Mouse (Mus musculus): ENCODE measurements around the gene Fcna. TPM values are rescaled to one million over a fixed set of nuclear protein-coding genes. Genes with fewer than 3 reads are reported as not detected.

Gene Fcna
- polyA plus RNA-seq, 1 experiment from 2014 or later = 3.8 TPM

- 85% methylated on average over 8 of the region's 8 CpGs for WGBS
- H3K27me3 ChIP-seq (ENCODE audit: control insufficient read depth, insufficient read depth, low read length) = no peaks in the 10 kb centered on the region
- H3K9ac ChIP-seq (ENCODE audit: low read length) = no peak overlapping the region
- no peak for TF ChIP-seq CTCF (IDR thresholded peaks at IDR 0.05; ENCODE audit: low read depth)
- no peak for TF ChIP-seq EP300 (optimal IDR thresholded peaks at IDR 0.05)
- H3K4me2 ChIP-seq (replicated peaks; ENCODE audit: low read depth) = no peak overlapping the region
- no peaks in the 10 kb centered on the region for H3K4me1 ChIP-seq (replicated peaks; ENCODE audit: control insufficient read depth, insufficient read depth)
- no peak overlapping the region for H3K27ac ChIP-seq (replicated peaks)
- no peaks in the 10 kb centered on the region for H3K9me3 ChIP-seq (ENCODE audit: control insufficient read depth, low read length)
- no peaks in the 10 kb centered on the region for H3K36me3 ChIP-seq (ENCODE audit: control insufficient read depth, insufficient read depth, low read length)
- no peak for DNase-seq (ENCODE audit: low spot score)
- no peak for ATAC-seq (ENCODE audit: low FRiP score, low TSS enrichment)
- no peak overlapping the region for H3K4me3 ChIP-seq (ENCODE audit: low read depth, low read length)
Observed at GRCm38 (mm10) chr2:25660279-25660678, 32.4 kb upstream of the Fcna start.

- no peaks in the 10 kb centered on the region for H3K36me3 ChIP-seq (ENCODE audit: control insufficient read depth, insufficient read depth, low read length)
- TF ChIP-seq EP300 (optimal IDR thresholded peaks at IDR 0.05) (no peak), CTCF (IDR thresholded peaks at IDR 0.05; ENCODE audit: low read depth) (no peak)
- no peaks in the 10 kb centered on the region for H3K27me3 ChIP-seq (ENCODE audit: control insufficient read depth, insufficient read depth, low read length)
- H3K27ac ChIP-seq (replicated peaks) = no peak within 1 kb of the TSS
- no peak within 1 kb of the TSS for H3K4me3 ChIP-seq (ENCODE audit: low read depth, low read length)
- ATAC-seq (ENCODE audit: low FRiP score, low TSS enrichment) (no peak), DNase-seq (ENCODE audit: low spot score) (no peak)
- H3K4me1 ChIP-seq (replicated peaks; ENCODE audit: control insufficient read depth, insufficient read depth) = no peaks in the 10 kb centered on the region
- H3K9me3 ChIP-seq (ENCODE audit: control insufficient read depth, low read length) = no peaks in the 10 kb centered on the region
- H3K9ac ChIP-seq (ENCODE audit: low read length) = no peak within 1 kb of the TSS
- no peak within 1 kb of the TSS for H3K4me2 ChIP-seq (replicated peaks; ENCODE audit: low read depth)
Observed at GRCm38 (mm10) chr2:25657652-25658051, 29.8 kb upstream of the Fcna start, which contains the start of gene Lcn5. Gene Lcn5, plus strand, starts transcription at chr2:25657952.

GRCm38 (mm10) chr2:25657246-25657645 is 29.4 kb upstream of the Fcna start:
- no peak overlapping the region for H3K4me2 ChIP-seq (replicated peaks; ENCODE audit: low read depth)
- no peak for DNase-seq (ENCODE audit: low spot score)
- H3K4me3 ChIP-seq (ENCODE audit: low read depth, low read length) = no peak overlapping the region
- WGBS = 72% methylated on average over 4 of the region's 4 CpGs
- H3K9ac ChIP-seq (ENCODE audit: low read length) = no peak overlapping the region
- H3K36me3 ChIP-seq (ENCODE audit: control insufficient read depth, insufficient read depth, low read length) = no peaks in the 10 kb centered on the region
- H3K9me3 ChIP-seq (ENCODE audit: control insufficient read depth, low read length) = no peaks in the 10 kb centered on the region
- no peaks in the 10 kb centered on the region for H3K27me3 ChIP-seq (ENCODE audit: control insufficient read depth, insufficient read depth, low read length)
- TF ChIP-seq CTCF (IDR thresholded peaks at IDR 0.05; ENCODE audit: low read depth) (no peak), EP300 (optimal IDR thresholded peaks at IDR 0.05) (no peak)
- ATAC-seq (ENCODE audit: low FRiP score, low TSS enrichment) = no peak
- H3K27ac ChIP-seq (replicated peaks) = no peak overlapping the region
- H3K4me1 ChIP-seq (replicated peaks; ENCODE audit: control insufficient read depth, insufficient read depth) = no peaks in the 10 kb centered on the region

- Histone ChIP-seq H3K27ac (replicated peaks) (no peak overlapping the region), H3K4me1 (replicated peaks; ENCODE audit: control insufficient read depth, insufficient read depth) (no peaks in the 10 kb centered on the region), H3K4me2 (replicated peaks; ENCODE audit: low read depth) (no peak overlapping the region), H3K4me3 (ENCODE audit: low read depth, low read length) (no peak overlapping the region), H3K9me3 (ENCODE audit: control insufficient read depth, low read length) (no peaks in the 10 kb centered on the region), H3K36me3 (ENCODE audit: control insufficient read depth, insufficient read depth, low read length) (no peaks in the 10 kb centered on the region), H3K9ac (ENCODE audit: low read length) (no peak overlapping the region), H3K27me3 (ENCODE audit: control insufficient read depth, insufficient read depth, low read length) (no peaks in the 10 kb centered on the region)
- 63% methylated on average over 4 of the region's 4 CpGs for WGBS
- ATAC-seq (ENCODE audit: low FRiP score, low TSS enrichment) = no peak
- TF ChIP-seq EP300 (optimal IDR thresholded peaks at IDR 0.05) (no peak), CTCF (IDR thresholded peaks at IDR 0.05; ENCODE audit: low read depth) (no peak)
- DNase-seq (ENCODE audit: low spot score) = no peak
Observed at GRCm38 (mm10) chr2:25656691-25657090, 28.9 kb upstream of the Fcna start.

- DNase-seq (ENCODE audit: low spot score) (no peak), ATAC-seq (ENCODE audit: low FRiP score, low TSS enrichment) (no peak)
- Histone ChIP-seq H3K27ac (replicated peaks) (no peak overlapping the region), H3K36me3 (ENCODE audit: control insufficient read depth, insufficient read depth, low read length) (no peaks in the 10 kb centered on the region), H3K4me2 (replicated peaks; ENCODE audit: low read depth) (no peak overlapping the region), H3K27me3 (ENCODE audit: control insufficient read depth, insufficient read depth, low read length) (no peaks in the 10 kb centered on the region), H3K9me3 (ENCODE audit: control insufficient read depth, low read length) (no peaks in the 10 kb centered on the region), H3K9ac (ENCODE audit: low read length) (no peak overlapping the region), H3K4me3 (ENCODE audit: low read depth, low read length) (no peak overlapping the region), H3K4me1 (replicated peaks; ENCODE audit: control insufficient read depth, insufficient read depth) (no peaks in the 10 kb centered on the region)
- WGBS = 52% methylated on average over 1 of the region's 1 CpGs
- no peak for TF ChIP-seq EP300 (optimal IDR thresholded peaks at IDR 0.05)
- TF ChIP-seq CTCF (IDR thresholded peaks at IDR 0.05; ENCODE audit: low read depth) = no peak
Observed at GRCm38 (mm10) chr2:25654502-25654901, 26.7 kb upstream of the Fcna start.

GRCm38 (mm10) chr2:25652902-25653301 is 25.1 kb upstream of the Fcna start, which contains the start of gene Lcn8:
Gene Lcn8, plus strand, starts transcription at chr2:25653120.
- no peak for DNase-seq (ENCODE audit: low spot score)
- Histone ChIP-seq H3K4me2 (replicated peaks; ENCODE audit: low read depth) (no peak within 1 kb of the TSS), H3K27ac (replicated peaks) (no peak within 1 kb of the TSS), H3K9ac (ENCODE audit: low read length) (no peak within 1 kb of the TSS), H3K27me3 (ENCODE audit: control insufficient read depth, insufficient read depth, low read length) (no peaks in the 10 kb centered on the region), H3K4me3 (ENCODE audit: low read depth, low read length) (no peak within 1 kb of the TSS), H3K36me3 (ENCODE audit: control insufficient read depth, insufficient read depth, low read length) (no peaks in the 10 kb centered on the region), H3K4me1 (replicated peaks; ENCODE audit: control insufficient read depth, insufficient read depth) (no peaks in the 10 kb centered on the region), H3K9me3 (ENCODE audit: control insufficient read depth, low read length) (no peaks in the 10 kb centered on the region)
- ATAC-seq (ENCODE audit: low FRiP score, low TSS enrichment) = peak; percentile 59; the same call in 1 of the 2 replicates
- TF ChIP-seq EP300 (optimal IDR thresholded peaks at IDR 0.05) (no peak), CTCF (IDR thresholded peaks at IDR 0.05; ENCODE audit: low read depth) (no peak)
- 72% methylated on average over 2 of the region's 2 CpGs for whole genome bisulfite sequencing
